Mouse (Mus musculus) cortical plate, adult 2 months (tissue): ENCODE data around the gene Gramd4. TPM values are rescaled to one million over a fixed set of nuclear protein-coding genes. Genes with fewer than 3 reads are reported as not detected.
A peak's percentile ranks its signal among the peaks of the same experiment; 100 is the strongest.

Experiments
- H3K27ac ChIP-seq: fragments of 200-500 bp; 2 replicates; pipeline ENCODE4 v1.5.1; 2012; ENCODE audit warnings: low read length, control low read depth, inconsistent platforms; ENCODE audit not compliant: insufficient read depth
- H3K4me1 ChIP-seq: fragments of 200-500 bp; 2 replicates; pipeline ENCODE4 v1.6.1; 2011; ENCODE audit warnings: low read length; ENCODE audit not compliant: control insufficient read depth, insufficient read depth
- H3K4me3 ChIP-seq: fragments of 200-500 bp; 2 replicates; pipeline ENCODE4 v1.5.1; 2011; ENCODE audit warnings: mild to moderate bottlenecking, low read length, control low read depth; ENCODE audit not compliant: insufficient read depth
- CTCF ChIP-seq: fragments of 200-500 bp; IDR thresholded peaks from 2 replicates; pipeline ENCODE4 v1.5.1; 2011; ENCODE audit warnings: mild to moderate bottlenecking, control low read depth, low read length; ENCODE audit not compliant: insufficient read depth; ENCODE audit errors: extremely low read depth
- POLR2A ChIP-seq: fragments of 200-500 bp; IDR thresholded peaks from 2 replicates; pipeline ENCODE4 v1.6.1; 2011; ENCODE audit warnings: mild to moderate bottlenecking, low read length, control low read depth; ENCODE audit not compliant: insufficient read depth; ENCODE audit errors: extremely low read depth
- polyA plus RNA-seq: library from polyadenylated mRNA; depleted of rRNA; stranded (reverse); fragments of >200 nt; gene quantifications from 2 replicates; pipeline ENCODE4 v1.2.3, GENCODE M21; 2012

The Gramd4 gene
- polyA plus RNA-seq, 1 experiment: 32.6 TPM

- TF ChIP-seq CTCF (no peak), POLR2A (no peak)
- H3K27ac ChIP-seq: no peak overlapping the region
- no peak overlapping the region for H3K4me3 ChIP-seq
- H3K4me1 ChIP-seq: peaks cover 20% of the 10 kb centered on the region
These were observed 20.4 kb downstream of the Gramd4 start for GRCm38 (mm10) chr15:86077934-86078333.

- peaks cover 26% of the 10 kb centered on the region for H3K4me1 ChIP-seq
- no peak overlapping the region for H3K4me3 ChIP-seq
- H3K27ac ChIP-seq: no peak overlapping the region
- TF ChIP-seq CTCF (no peak), POLR2A (no peak)
These were observed 21.2 kb downstream of the Gramd4 start for GRCm38 (mm10) chr15:86078481-86079216.

GRCm38 (mm10) chr15:86079467-86079866, 22.0 kb downstream of the Gramd4 start:
- TF ChIP-seq POLR2A (no peak), CTCF (no peak)
- H3K4me3 ChIP-seq: no peak overlapping the region
- H3K27ac ChIP-seq: no peak overlapping the region
- H3K4me1 ChIP-seq: peaks cover 26% of the 10 kb centered on the region

- no peak overlapping the region for H3K4me3 ChIP-seq
- peaks cover 28% of the 10 kb centered on the region for H3K4me1 ChIP-seq
- TF ChIP-seq POLR2A (no peak), CTCF (no peak)
- no peak overlapping the region for H3K27ac ChIP-seq
These were observed 22.4 kb downstream of the Gramd4 start for GRCm38 (mm10) chr15:86079876-86080275.

GRCm38 (mm10) chr15:86080408-86080807, 22.9 kb downstream of the Gramd4 start:
- TF ChIP-seq CTCF (no peak), POLR2A (no peak)

GRCm38 (mm10) chr15:86081654-86082053, 24.2 kb downstream of the Gramd4 start:
- no peak overlapping the region for H3K4me3 ChIP-seq
- TF ChIP-seq CTCF: no peak
- TF ChIP-seq POLR2A: no peak
- H3K4me1 ChIP-seq: peaks cover 31% of the 10 kb centered on the region
- H3K27ac ChIP-seq: no peak overlapping the region

More at GRCm38 (mm10) chr15:86080408-86080807, 22.9 kb downstream of the Gramd4 start:
- Histone ChIP-seq H3K27ac (no peak overlapping the region), H3K4me1 (peaks cover 28% of the 10 kb centered on the region), H3K4me3 (no peak overlapping the region)

GRCm38 (mm10) chr15:86082551-86082961, 25.1 kb downstream of the Gramd4 start:
- Histone ChIP-seq H3K27ac (no peak overlapping the region), H3K4me3 (no peak overlapping the region), H3K4me1 (peaks cover 31% of the 10 kb centered on the region)
- TF ChIP-seq POLR2A: no peak
- no peak for TF ChIP-seq CTCF

- TF ChIP-seq POLR2A: no peak
- TF ChIP-seq CTCF: no peak
- no peak overlapping the region for H3K4me3 ChIP-seq
- H3K27ac ChIP-seq: peak overlapping the region; percentile 17
- H3K4me1 ChIP-seq: peaks cover 31% of the 10 kb centered on the region
These were observed 25.8 kb downstream of the Gramd4 start for GRCm38 (mm10) chr15:86083261-86083741.

- peak overlapping the region; percentile 65 for H3K27ac ChIP-seq
- peaks cover 23% of the 10 kb centered on the region for H3K4me1 ChIP-seq
- H3K4me3 ChIP-seq: no peak overlapping the region
- no peak for TF ChIP-seq POLR2A
- peak; percentile 64 for TF ChIP-seq CTCF
These were observed 28.1 kb downstream of the Gramd4 start for GRCm38 (mm10) chr15:86085301-86086225.
